Mouse (Mus musculus) midbrain, postnatal 0 days (tissue): ENCODE results near the gene Ccs. TPM values are rescaled to one million over a fixed set of nuclear protein-coding genes. Genes with fewer than 3 reads are reported as not detected.

Source experiments
- ATAC-seq: fragments of 200-750 bp; cut with Nextera tagmentation; 2 replicates; pipeline ENCODE4 v1.8.0; 2017; ENCODE audit warnings: moderate number of reproducible peaks, mild to moderate bottlenecking, moderate TSS enrichment, moderate library complexity; ENCODE audit not compliant: low FRiP score
- DNase-seq: peaks from one replicate; pipeline ENCODE4 v3.0.0-alpha.2; 2015; ENCODE audit warnings: low spot score
- H3K27ac ChIP-seq: fragments of 300-500 bp; sonication (generic); 2 replicates; pipeline ENCODE4 v1.5.1; 2014; ENCODE audit warnings: low read depth, mild to moderate bottlenecking, low read length, mixed read lengths
- H3K27me3 ChIP-seq: fragments of 300-500 bp; sonication (generic); 2 replicates; pipeline ENCODE4 v1.6.1; 2014; ENCODE audit warnings: low read length, control low read depth, mixed read lengths; ENCODE audit not compliant: insufficient read depth
- H3K36me3 ChIP-seq: fragments of 300-500 bp; sonication (generic); 2 replicates; pipeline ENCODE4 v1.6.1; 2014; ENCODE audit warnings: low read length, control low read depth, mixed read lengths; ENCODE audit not compliant: insufficient read depth
- H3K4me1 ChIP-seq: fragments of 300-500 bp; sonication (generic); 2 replicates; pipeline ENCODE4 v1.6.1; 2014; ENCODE audit warnings: mild to moderate bottlenecking, control low read depth, antibody characterized with exemption, low read length, mixed read lengths; ENCODE audit not compliant: insufficient read depth
- H3K4me2 ChIP-seq: fragments of 300-500 bp; sonication (generic); 2 replicates; pipeline ENCODE4 v1.6.1; 2014; ENCODE audit warnings: low read depth, mild to moderate bottlenecking, low read length, mixed read lengths; ENCODE audit not compliant: poor library complexity, severe bottlenecking
- H3K4me3 ChIP-seq: fragments of 300-500 bp; sonication (generic); 2 replicates; pipeline ENCODE4 v1.5.1; 2014; ENCODE audit warnings: low read depth, mild to moderate bottlenecking, low read length, moderate library complexity
- H3K9ac ChIP-seq: fragments of 300-500 bp; sonication (generic); replicated peaks from 2 replicates; pipeline ENCODE4 v1.6.1; 2014; ENCODE audit warnings: mild to moderate bottlenecking, low read length, moderate library complexity, mixed read lengths; ENCODE audit not compliant: poor library complexity, severe bottlenecking
- H3K9me3 ChIP-seq: fragments of 300-500 bp; sonication (generic); 2 replicates; pipeline ENCODE4 v1.6.1; 2016; ENCODE audit warnings: low read length, control low read depth
- CTCF ChIP-seq: IDR thresholded peaks from 2 replicates; pipeline ENCODE4 v1.5.1; 2016; ENCODE audit warnings: antibody characterized with exemption, mild to moderate bottlenecking
- WGBS: fragments of 180-500 bp; shearing (Covaris S2); extraction: QIAGEN DNeasy Blood & Tissue Kit; methylation state at CpG from one replicate; pipeline ENCODE4 v1.1.7; 2014; 5-methylcytosine and 5-hydroxymethylcytosine counted together
- polyA plus RNA-seq: library from polyadenylated mRNA; unstranded; fragments of >200 nt; fragmentation: Nextera tagmentation; extraction: Ambion mirVana; gene quantifications from 2 replicates; pipeline ENCODE4 v1.2.1, GENCODE M21; 2015
- total RNA-seq: library from RNA; depleted of rRNA; stranded (reverse); fragments of >200 nt; gene quantifications from 2 replicates; pipeline ENCODE4 v1.2.3, GENCODE M21; 2014; rRNA removed

The Ccs gene
- total and polyA plus RNA-seq, 2 experiments from 2014 or later = 20.0 to 42.6 TPM

DNA sequence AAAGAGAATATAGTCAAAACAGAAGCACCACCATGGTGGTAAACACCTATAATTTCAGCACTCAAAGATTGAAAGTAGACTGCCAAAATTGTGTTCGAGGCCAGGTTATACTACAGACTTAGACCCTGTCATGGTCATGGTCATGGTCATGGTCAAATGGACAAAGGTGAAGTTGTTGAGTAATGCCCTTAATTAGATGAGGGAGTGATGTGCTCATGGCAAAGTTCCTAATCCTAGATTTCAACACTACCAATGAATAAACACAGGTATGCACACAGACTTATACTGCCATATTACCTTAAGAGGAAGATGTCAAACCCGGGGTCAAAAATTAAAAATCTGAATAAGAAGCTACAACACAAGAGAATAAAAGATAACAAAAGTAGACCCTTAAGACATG lies 52.8 kb downstream of the Ccs start:
- H3K4me3 ChIP-seq = no peak overlapping the region
- no peak for TF ChIP-seq CTCF
- no peak overlapping the region for H3K4me2 ChIP-seq
- H3K9me3 ChIP-seq = no peaks in the 10 kb centered on the region
- H3K4me1 ChIP-seq = peaks cover 17% of the 10 kb centered on the region; the same call in 1 of the 2 replicates
- ATAC-seq (no peak), DNase-seq (no peak)
- H3K27me3 ChIP-seq = no peaks in the 10 kb centered on the region
- peaks cover 27% of the 10 kb centered on the region for H3K36me3 ChIP-seq
- H3K9ac ChIP-seq = no peak overlapping the region
- no peak overlapping the region for H3K27ac ChIP-seq
- WGBS = 93% methylated on average over 2 of the region's 2 CpGs

DNA sequence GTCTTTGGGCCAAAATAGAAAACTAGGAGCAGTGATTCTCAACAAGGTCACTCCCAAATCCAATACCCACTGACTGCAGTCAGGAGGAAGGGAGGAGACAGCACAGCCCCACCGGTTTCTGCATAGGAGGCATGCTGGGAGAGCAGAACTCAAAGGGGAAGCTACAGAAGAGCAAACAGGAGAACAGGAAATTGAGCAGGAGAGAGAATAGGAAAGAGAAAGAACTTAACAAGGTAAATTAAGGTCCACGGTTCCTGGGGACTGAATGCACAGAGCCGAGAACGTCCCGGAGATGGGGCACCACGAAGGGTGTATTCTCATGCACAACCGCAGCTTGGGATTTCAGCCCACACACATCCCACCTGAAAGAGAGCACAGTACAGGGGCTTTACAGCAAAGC lies 53.9 kb downstream of the Ccs start:
- peaks cover 27% of the 10 kb centered on the region for H3K36me3 ChIP-seq

DNA sequence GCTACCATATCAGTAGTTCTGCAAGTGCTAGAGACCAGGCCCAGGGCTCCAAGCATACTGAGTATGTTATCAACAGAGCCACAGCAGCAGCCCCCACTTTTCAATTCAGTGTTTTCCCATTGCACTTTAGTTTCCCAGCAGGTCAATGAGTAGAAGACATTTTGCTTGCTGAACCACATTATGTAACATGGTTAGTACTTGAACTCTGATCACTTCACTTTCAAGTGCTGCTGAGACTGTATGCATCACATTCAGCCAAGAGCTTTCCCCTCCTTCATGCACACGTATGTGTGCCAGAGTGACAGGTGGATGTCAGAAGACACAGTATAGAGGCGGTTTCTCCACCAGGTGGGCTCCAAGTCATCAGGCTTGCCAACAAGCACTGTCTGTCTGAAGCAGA lies 56.2 kb downstream of the Ccs start:
- H3K36me3 ChIP-seq = peaks cover 32% of the 10 kb centered on the region
- H3K27me3 ChIP-seq = no peaks in the 10 kb centered on the region
- no peak for ATAC-seq
- no peaks in the 10 kb centered on the region for H3K9me3 ChIP-seq
- DNase-seq = no peak
- 0 out of 2 replicates have a peak, but pooled peaks cover 5% of the 10 kb centered on the region for H3K4me1 ChIP-seq
- no peak overlapping the region for H3K4me3 ChIP-seq
- H3K27ac ChIP-seq = no peak overlapping the region
- WGBS = 93% methylated on average over 2 of the region's 2 CpGs
- no peak overlapping the region for H3K4me2 ChIP-seq
- H3K9ac ChIP-seq = no peak overlapping the region
- no peak for TF ChIP-seq CTCF

More for the DNA sequence above, 53.9 kb downstream of the Ccs start:
- no peak for ATAC-seq
- no peak for DNase-seq
- WGBS = 91% methylated on average over 7 of the region's 7 CpGs
- H3K4me3 ChIP-seq = no peak overlapping the region
- no peaks in the 10 kb centered on the region for H3K27me3 ChIP-seq
- no peak overlapping the region for H3K4me2 ChIP-seq
- no peaks in the 10 kb centered on the region for H3K9me3 ChIP-seq
- H3K4me1 ChIP-seq = 0 out of 2 replicates have a peak, but pooled peaks cover 11% of the 10 kb centered on the region
- H3K27ac ChIP-seq = no peak overlapping the region
- H3K9ac ChIP-seq = no peak overlapping the region
- no peak for TF ChIP-seq CTCF

Other genes starting within 250 kb of the Ccs start
- 164 TPM in 2 replicates for gene Lrfn4, start 223.7 kb downstream of the Ccs start, total RNA-seq
- 15.4 and 17.1 TPM in 2 replicates for gene Lrfn4, start 223.7 kb downstream of the Ccs start, polyA plus RNA-seq
- 74.9 and 85.1 TPM in 2 replicates for gene Rce1, start 213.7 kb downstream of the Ccs start, total RNA-seq
- gene Rce1, start 213.7 kb downstream of the Ccs start, polyA plus RNA-seq = 43.3 and 46.7 TPM in 2 replicates
- gene Gm960, start 140.7 kb downstream of the Ccs start, total RNA-seq = 0.99 and 3.0 TPM in 2 replicates
- gene Gm960, start 140.7 kb downstream of the Ccs start, polyA plus RNA-seq = 5.9 and 6.4 TPM in 2 replicates
- gene Sptbn2, start 128.2 kb downstream of the Ccs start, total RNA-seq = 138 and 154 TPM in 2 replicates
- gene Sptbn2, start 128.2 kb downstream of the Ccs start, polyA plus RNA-seq = 18.9 and 19.7 TPM in 2 replicates
- 63.2 and 89.1 TPM in 2 replicates for gene Rbm4b, start 82.8 kb downstream of the Ccs start, total RNA-seq
- 88.6 and 89.7 TPM in 2 replicates for gene Rbm4b, start 82.8 kb downstream of the Ccs start, polyA plus RNA-seq
- 90.5 and 97.4 TPM in 2 replicates for gene Rbm4, start 45.4 kb downstream of the Ccs start, total RNA-seq
- gene Rbm4, start 45.4 kb downstream of the Ccs start, polyA plus RNA-seq = 39.0 and 40.0 TPM in 2 replicates
- gene Gm21992, start 27.7 kb downstream of the Ccs start, total RNA-seq = 8.1 and 22.3 TPM in 2 replicates
- gene Gm21992, start 27.7 kb downstream of the Ccs start, polyA plus RNA-seq = 12.6 and 17.9 TPM in 2 replicates
- gene Rbm14, start 27.7 kb downstream of the Ccs start, total RNA-seq = 41.5 and 43.8 TPM in 2 replicates
- gene Rbm14, start 27.7 kb downstream of the Ccs start, polyA plus RNA-seq = 37.9 and 38.4 TPM in 2 replicates
- 0.38 and 1.0 TPM in 2 replicates for gene Ccdc87, start within 50 bp of the Ccs start, total RNA-seq
- gene Ccdc87, start within 50 bp of the Ccs start, polyA plus RNA-seq = 1.1 and 1.2 TPM in 2 replicates
- 117 and 125 TPM in 2 replicates for gene Ctsf, start 15.8 kb upstream of the Ccs start, total RNA-seq
- gene Ctsf, start 15.8 kb upstream of the Ccs start, polyA plus RNA-seq = 82.5 and 91.1 TPM in 2 replicates
- 4.5 and 5.3 TPM in 2 replicates for gene Actn3, start 38.6 kb upstream of the Ccs start, total RNA-seq
- 3.8 and 4.4 TPM in 2 replicates for gene Actn3, start 38.6 kb upstream of the Ccs start, polyA plus RNA-seq
- gene Zdhhc24, start 39.3 kb upstream of the Ccs start, total RNA-seq = 24.0 and 29.8 TPM in 2 replicates
- 17.2 and 18.1 TPM in 2 replicates for gene Zdhhc24, start 39.3 kb upstream of the Ccs start, polyA plus RNA-seq
- gene Bbs1, start 67.3 kb upstream of the Ccs start, total RNA-seq = 31.8 and 40.6 TPM in 2 replicates
- gene Bbs1, start 67.3 kb upstream of the Ccs start, polyA plus RNA-seq = 9.0 and 10.2 TPM in 2 replicates
- gene Dpp3, start 89.0 kb upstream of the Ccs start, total RNA-seq = 84.6 and 94.7 TPM in 2 replicates
- 87.7 and 96.3 TPM in 2 replicates for gene Dpp3, start 89.0 kb upstream of the Ccs start, polyA plus RNA-seq
- 10.9 and 24.4 TPM in 2 replicates for gene Peli3, start 103.8 kb upstream of the Ccs start, total RNA-seq
- gene Peli3, start 103.8 kb upstream of the Ccs start, polyA plus RNA-seq = 8.4 and 8.6 TPM in 2 replicates
- 88.2 and 93.1 TPM in 2 replicates for gene Mrpl11, start 122.8 kb upstream of the Ccs start, total RNA-seq
- 141 and 145 TPM in 2 replicates for gene Mrpl11, start 122.8 kb upstream of the Ccs start, polyA plus RNA-seq
- gene Npas4, start 151.0 kb upstream of the Ccs start, total RNA-seq = 3.4 and 5.9 TPM in 2 replicates
- 0.36 and 0.43 TPM in 2 replicates for gene Npas4, start 151.0 kb upstream of the Ccs start, polyA plus RNA-seq
- 21.4 and 30.2 TPM in 2 replicates for gene Slc29a2, start 184.5 kb upstream of the Ccs start, total RNA-seq
- gene Slc29a2, start 184.5 kb upstream of the Ccs start, polyA plus RNA-seq = 19.1 and 21.1 TPM in 2 replicates
- gene B4gat1, start 199.5 kb upstream of the Ccs start, total RNA-seq = 136 and 143 TPM in 2 replicates
- 172 and 177 TPM in 2 replicates for gene B4gat1, start 199.5 kb upstream of the Ccs start, polyA plus RNA-seq
- gene AC124502.3, start 199.6 kb upstream of the Ccs start, total RNA-seq = 3.8 and 12.5 TPM in 2 replicates
- gene AC124502.3, start 199.6 kb upstream of the Ccs start, polyA plus RNA-seq = 2.2 and 3.7 TPM in 2 replicates
- gene Brms1, start 202.0 kb upstream of the Ccs start, total RNA-seq = 2.1 TPM in 1 of 2 replicates, not detected in the other
- 14.3 and 15.3 TPM in 2 replicates for gene Brms1, start 202.0 kb upstream of the Ccs start, polyA plus RNA-seq
- gene Rin1, start 211.1 kb upstream of the Ccs start, total RNA-seq = 4.0 and 4.3 TPM in 2 replicates
- gene Rin1, start 211.1 kb upstream of the Ccs start, polyA plus RNA-seq = 0.76 and 0.96 TPM in 2 replicates
- 22.0 and 23.3 TPM in 2 replicates for gene Cd248, start 228.7 kb upstream of the Ccs start, total RNA-seq
- 15.7 and 18.3 TPM in 2 replicates for gene Cd248, start 228.7 kb upstream of the Ccs start, polyA plus RNA-seq
- gene Tmem151a, start 246.2 kb upstream of the Ccs start, total RNA-seq = 54.0 and 64.0 TPM in 2 replicates
- 64.2 and 72.0 TPM in 2 replicates for gene Tmem151a, start 246.2 kb upstream of the Ccs start, polyA plus RNA-seq
- 40.4 and 53.9 TPM in 2 replicates for gene Yif1a, start 249.2 kb upstream of the Ccs start, total RNA-seq
- gene Yif1a, start 249.2 kb upstream of the Ccs start, polyA plus RNA-seq = 38.8 and 49.9 TPM in 2 replicates